Mouse (Mus musculus): Measurements from ENCODE around the gene Nfkbil1.

- TF ChIP-seq POLR2A (IDR thresholded peaks at IDR 0.05; ENCODE audit: low read depth, low read length) (no peak), CTCF (IDR thresholded peaks at IDR 0.05; ENCODE audit: extremely low read depth, insufficient read length, insufficient replicate concordance, low read depth, low read length) (peak; percentile 33; the same call in 1 of the 2 replicates)
These were observed 23.2 kb upstream of the Nfkbil1 start for GRCm38 (mm10) chr17:35258492-35259478.
